Mouse (Mus musculus) erythroid progenitor cell, adult 5-6 weeks (primary cell): ENCODE results near the gene Nod2. TPM values are rescaled to one million over a fixed set of nuclear protein-coding genes. Genes with fewer than 3 reads are reported as not detected.

Source experiments
- ATAC-seq: replicated peaks from 2 replicates; pipeline ENCODE4 v1.8.0; 2016; ENCODE audit warnings: moderate number of reproducible peaks, mild to moderate bottlenecking, moderate TSS enrichment, inconsistent platforms; ENCODE audit not compliant: poor library complexity, low FRiP score, severe bottlenecking
- total RNA-seq, 2 experiments: library from RNA; stranded (forward) in 1 of 2; stranded (reverse) in 1 of 2; fragments of 150-400 nt in 1 of 2; fragments of 186-747, 209-891 nt in 1 of 2; gene quantifications; 2 replicates each; pipeline versions ENCODE4 v1.2.3 to v1.2.4; 2015 to 2017; ENCODE audit warnings: low replicate concordance in 2 of 2

Nod2 gene
- total RNA-seq (2015; ENCODE audit: low replicate concordance) (4.0 TPM in 1 of 2 replicates, not detected in the other), total RNA-seq (2017; ENCODE audit: low replicate concordance) (0.26 and 0.53 TPM in 2 replicates)

- ATAC-seq, result peak; percentile 71
These were observed at the start of gene Nod2 for GRCm38 (mm10) chr8:88646837-88647778. TSS of gene Nod2 (plus strand) at chr8:88647315.

GRCm38 (mm10) chr8:88598578-88598977, 48.5 kb upstream of the Nod2 start:
- ATAC-seq, result no peak

DNA sequence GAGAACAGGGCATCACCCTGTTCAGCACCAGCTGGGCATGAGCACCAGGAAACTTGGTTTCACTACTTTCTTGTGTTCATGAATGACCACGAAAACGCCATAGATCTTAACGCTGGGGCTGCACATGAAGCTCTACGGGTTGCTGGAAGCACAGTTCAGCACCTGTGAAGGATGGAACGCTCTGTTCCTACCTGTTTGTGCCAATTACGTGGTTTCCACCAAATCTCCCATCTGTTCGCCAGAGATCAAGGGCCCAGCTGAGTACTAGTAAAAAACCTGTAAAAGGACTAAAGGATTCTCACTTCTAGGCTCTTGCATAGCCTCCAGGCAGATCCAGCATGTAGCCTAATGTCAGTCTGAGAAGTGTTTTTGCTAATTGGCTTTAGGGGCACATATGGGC, 47.6 kb upstream of the Nod2 start:
- no peak for ATAC-seq

DNA sequence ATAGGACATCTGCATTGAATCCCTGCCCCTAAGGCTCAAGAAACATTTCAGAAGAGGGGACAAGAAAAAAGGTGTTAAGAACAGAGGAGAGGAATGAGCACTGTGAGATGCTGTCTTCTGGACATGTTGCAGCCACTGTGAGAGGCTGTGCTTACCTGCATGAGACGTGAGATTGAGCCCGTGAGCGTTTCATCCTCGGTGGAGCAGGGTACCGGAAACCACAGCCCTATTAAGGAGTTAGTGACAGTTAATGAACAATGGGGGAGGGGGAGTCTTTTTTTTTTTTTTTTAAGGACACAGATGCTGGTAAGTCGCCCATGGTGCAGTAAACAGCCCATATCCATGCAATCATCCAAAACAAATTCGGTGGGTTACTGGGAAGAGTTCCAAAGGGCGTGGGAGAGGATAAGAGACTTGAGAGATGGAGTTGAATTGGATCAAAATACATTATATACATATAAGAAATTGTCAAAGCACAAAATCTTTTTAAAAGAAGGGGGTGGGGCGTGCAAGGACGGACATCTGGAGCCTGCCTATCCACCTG, 43.6 kb upstream of the Nod2 start:
- ATAC-seq, result no peak

GRCm38 (mm10) chr8:88604065-88605038, 42.8 kb upstream of the Nod2 start:
- ATAC-seq, result no peak

DNA sequence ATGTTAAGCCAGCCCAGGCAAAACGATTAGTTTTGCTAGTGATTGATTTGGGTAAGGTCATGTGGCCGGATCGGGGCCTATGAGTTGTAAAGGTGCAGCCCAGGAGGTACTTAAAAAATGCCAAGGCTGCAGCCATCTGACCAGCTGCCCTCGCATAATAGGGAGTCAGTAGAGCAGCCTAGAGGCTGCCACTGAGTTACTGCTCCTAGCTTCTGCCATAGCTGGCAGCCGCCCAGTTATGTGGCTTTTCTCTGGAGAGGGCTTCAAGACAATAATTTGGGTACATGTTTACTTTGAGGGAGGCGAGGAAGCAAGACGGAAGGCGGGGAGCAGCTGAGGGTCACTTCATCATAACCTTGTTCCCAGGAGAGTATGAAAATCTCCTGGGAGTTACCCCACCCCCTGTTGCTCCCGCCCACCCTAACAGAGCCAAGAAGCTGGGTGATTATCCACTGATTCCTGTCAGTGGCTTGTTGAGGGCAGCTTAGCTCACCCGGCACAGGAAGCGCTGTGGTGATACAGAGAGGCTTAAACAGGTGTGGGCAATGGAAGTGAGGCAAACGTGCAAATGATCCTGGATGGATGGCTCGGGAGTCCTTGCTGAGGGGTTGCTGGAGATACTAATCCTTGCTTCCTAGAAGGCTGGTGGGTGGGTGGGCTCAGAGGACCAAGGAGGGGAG, 41.6 kb upstream of the Nod2 start:
- ATAC-seq, result no peak

- no peak for ATAC-seq
These were observed 38.1 kb upstream of the Nod2 start for GRCm38 (mm10) chr8:88609036-88609435.

DNA sequence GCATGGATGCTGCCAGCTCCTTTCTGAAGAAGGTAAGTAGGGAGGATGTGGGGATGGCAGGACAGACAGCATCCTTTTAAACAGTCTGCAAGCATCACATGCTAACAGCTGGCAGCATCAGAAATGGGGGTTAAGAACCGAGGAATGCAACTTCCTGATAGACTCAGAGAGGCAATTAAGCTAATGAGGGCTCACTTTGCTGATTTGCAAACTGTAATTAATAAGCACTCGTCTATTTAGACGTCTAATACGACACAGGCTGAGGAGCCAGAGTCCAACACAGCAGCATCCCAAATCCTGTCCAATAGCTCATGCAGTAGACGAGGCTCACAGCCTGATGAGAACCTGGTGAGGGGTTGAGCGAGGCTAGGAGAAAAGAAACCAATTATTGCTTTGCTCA, 36.8 kb upstream of the Nod2 start:
- ATAC-seq, result no peak

DNA sequence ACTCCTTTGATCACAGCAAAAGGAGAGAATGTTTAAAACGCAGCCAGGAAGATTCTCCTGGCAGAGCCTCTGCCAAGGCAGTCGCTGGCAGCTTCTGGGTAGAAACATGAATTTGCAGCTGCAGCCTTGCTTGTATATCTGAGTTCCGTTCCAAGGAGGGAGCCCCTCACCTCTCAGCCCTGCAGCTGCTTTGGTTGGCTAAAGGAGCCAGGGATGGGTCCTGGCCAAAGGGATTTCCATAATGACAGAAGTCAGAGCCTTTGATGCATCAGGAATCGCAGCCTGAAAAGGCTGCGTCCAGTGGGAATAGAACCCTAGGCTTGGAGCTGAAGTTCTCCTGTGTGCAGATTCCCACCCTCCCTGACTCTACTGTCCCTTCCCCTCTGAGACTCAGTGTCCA, 32.1 kb upstream of the Nod2 start:
- no peak for ATAC-seq

GRCm38 (mm10) chr8:88618612-88619011, 28.5 kb upstream of the Nod2 start:
- no peak for ATAC-seq

DNA sequence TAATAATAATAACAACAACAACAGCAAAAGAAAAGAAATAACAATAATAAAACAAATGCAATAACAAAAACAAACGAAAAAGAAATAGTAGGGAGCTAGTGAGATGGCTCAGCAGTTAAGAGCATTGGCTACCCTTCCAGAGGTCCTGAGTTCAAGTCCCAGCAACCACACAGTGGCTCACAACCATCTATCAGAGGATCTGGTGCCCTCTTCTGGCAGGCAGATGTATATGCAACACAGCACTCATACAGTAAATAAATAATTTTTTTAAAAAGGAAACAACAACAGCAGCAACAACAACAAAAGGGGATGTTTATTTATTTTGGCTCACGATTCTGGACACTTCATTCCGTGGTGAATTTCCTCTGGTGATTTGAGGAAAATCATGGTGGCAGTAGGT, 27.6 kb upstream of the Nod2 start:
- no peak for ATAC-seq

- no peak for ATAC-seq
These were observed 26.2 kb upstream of the Nod2 start for GRCm38 (mm10) chr8:88620931-88621330.

DNA sequence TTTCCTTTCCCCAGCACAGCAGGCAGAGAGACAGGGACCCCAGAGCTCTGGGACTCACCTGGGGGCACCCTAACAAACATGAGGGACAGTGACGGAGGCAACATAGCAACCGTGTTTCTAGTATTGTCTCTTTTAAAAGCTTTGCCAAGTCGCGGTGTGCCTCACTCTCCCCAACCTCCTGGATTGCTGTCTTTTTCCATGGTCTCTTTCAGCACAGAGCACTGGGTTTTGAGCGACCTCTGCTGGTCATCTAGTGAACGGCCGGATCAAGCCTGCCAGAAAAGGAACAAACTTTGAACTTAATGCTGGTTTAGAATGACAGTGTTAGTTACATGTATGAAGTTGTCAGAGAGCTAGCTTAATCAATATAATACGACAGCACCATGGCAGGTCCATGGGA, 25.7 kb upstream of the Nod2 start:
- ATAC-seq, result no peak

GRCm38 (mm10) chr8:88623351-88623750, 23.8 kb upstream of the Nod2 start:
- ATAC-seq, result no peak

DNA sequence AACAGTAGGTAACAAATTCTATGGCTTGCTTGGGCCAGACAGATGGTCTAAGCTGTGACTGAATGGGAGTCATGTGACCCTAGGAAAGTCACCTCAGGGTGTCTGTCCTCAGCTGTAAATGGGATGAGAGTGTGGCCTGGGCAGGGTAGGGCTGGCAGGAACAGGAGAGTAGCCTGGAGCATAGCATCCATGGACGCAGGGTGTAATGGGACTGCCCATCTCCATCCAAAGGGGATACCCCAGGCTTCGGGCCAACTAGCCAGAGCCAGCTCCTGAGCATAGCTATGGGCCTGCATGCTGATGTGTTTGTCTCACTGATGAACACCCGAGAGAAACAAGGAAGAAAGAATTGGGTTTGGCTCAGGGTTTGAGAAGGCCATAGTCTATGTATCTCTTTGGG, 22.8 kb upstream of the Nod2 start:
- ATAC-seq, result no peak

- no peak for ATAC-seq
These were observed 20.7 kb upstream of the Nod2 start for GRCm38 (mm10) chr8:88626433-88626832.

GRCm38 (mm10) chr8:88626940-88627264, 20.2 kb upstream of the Nod2 start:
- no peak for ATAC-seq

- no peak for ATAC-seq
These were observed 19.7 kb upstream of the Nod2 start for GRCm38 (mm10) chr8:88627265-88627991.
